Mouse (Mus musculus): ENCODE measurements at regions not wholly inside any gene's neighbourhood (a gene's known extent, or its start where the extent isn't known, plus 50 kb on each side); places are given as distances from the start of the nearest gene placed in this dataset.

DNA sequence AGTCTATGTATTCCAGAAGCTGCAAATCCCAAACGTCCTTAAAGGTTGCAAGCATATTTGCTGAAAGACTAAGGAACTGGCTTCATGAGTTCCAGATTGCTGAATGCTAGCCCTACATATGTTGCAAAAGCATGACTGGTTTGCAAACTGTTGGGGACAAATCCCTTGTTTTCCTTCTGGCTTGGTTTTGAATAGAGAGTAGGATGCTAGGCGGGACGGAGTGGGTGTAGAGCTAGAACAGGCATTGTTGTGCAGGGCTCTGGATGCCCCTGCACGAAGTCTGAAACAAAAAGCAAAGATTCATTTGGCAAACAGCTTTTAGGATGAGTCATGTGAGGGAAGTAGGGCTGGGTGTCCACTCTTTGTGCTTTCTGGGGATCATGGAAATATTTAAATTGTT lies 500.9 kb upstream of the Cnksr2 start:
- DNase-seq = peak; percentile 83

DNA sequence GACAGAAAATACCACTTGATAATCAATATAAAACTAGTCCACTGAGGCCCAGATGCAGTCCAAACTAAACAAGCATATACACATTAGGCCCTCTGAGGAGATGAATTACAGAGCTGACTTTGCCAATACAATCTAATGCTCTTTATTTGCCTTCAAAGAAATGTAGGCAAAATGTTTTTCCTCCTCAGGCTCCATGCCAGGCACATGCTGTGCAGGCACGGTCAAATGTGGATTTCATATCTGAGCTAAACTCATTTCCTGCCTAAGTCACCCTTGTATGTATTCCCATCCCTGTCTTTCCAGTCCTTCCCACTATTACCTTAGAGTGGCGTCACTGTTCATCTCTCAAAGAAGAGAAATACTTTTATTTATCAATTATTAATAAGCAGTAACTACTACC lies 534.8 kb upstream of the Cnksr2 start:
- no peak for DNase-seq

DNA sequence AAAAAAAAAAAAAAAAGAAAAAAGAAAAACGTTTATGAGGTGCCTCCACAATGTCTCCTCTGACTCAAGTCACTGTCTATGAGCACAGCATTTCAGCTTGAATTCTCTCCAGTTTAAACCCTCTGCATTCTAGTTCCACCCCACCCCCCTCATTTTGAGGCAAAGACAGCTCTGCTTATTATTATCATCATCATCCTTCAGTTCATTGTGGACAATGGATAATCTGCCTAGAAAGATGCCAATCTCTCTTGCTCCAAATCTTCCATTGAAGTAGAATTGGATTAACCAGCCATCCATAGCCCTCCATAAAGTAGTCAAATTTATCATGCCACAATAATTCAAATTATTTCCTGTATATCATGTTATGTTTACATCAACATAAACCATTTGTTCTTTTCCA lies 570.0 kb upstream of the Cnksr2 start:
- DNase-seq = no peak

DNA sequence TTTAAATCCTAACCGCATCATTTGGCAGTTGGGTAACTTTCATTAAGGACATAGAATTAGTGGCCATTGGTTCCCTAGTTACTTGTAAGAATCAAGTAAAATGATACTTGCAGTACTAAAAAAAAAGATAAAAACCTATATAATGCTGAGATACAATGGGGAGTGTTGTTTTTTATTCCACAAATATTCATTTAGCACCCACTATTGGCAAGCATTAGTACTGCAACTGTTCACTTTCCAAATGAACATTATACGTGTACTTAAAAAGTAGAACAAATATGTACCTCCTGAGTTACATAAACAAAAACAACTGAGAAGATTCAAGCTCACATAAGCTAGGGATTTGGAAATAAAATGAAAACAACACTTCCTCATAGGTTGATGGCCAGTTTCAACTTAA lies 570.5 kb upstream of the Cnksr2 start:
- DNase-seq = no peak

DNA sequence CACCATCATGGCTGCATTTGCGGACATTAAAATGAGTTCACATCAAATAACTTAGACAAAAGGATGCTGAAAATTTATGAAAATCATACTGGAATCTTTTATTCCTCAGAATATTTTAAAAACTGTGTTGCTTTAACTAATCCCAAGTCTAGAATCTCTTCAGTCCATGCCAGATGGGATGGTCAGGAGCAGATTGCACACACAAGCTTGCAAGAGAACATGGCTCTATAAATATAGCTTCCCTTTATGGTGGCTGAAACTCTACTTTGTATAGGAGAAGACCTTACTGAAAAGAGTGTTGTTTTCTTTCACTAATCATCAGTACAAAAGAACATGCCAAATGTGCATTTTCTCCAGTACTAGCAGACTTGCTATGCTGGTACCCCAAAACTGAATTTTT lies 570.9 kb upstream of the Cnksr2 start:
- peak; percentile 67 for DNase-seq

DNA sequence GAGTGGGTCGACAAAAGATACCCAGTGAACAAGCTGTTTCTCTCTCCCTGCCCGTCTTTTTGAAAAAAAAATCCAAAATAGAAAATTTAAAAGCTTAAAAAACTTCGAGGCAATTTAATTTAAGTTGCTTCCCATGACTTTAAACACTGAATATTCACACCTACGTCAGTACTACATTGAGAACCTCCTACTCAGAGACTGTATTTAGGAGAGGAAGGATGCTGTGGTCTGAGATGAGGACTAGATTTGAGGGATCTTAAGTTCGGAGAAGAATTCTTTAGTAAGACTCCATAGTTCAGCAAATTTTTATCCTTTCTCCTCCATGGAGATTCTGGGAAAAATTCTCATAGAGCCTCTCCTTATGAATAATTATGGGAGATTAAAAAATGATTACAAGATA lies 571.4 kb upstream of the Cnksr2 start:
- DNase-seq = peak; percentile 2

DNA sequence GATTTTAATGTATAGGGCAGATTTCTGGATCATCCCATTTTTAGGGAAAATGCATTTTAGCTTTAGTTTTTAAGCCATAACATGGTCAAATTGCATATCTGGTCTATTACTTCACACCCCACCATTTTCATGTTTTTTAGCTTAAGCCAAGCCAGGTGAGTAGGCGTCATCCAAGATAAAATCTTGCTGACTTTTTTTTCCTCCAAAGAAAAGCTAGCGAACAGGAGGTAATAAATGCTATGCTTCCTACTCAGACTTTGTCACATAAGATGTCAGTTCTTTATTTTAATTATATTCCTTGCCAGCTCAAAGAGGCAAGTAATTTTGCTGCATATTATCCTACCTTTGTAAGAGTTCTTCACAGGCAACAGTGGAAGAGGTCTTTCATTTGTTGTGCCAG lies 572.0 kb upstream of the Cnksr2 start:
- DNase-seq = no peak

DNA sequence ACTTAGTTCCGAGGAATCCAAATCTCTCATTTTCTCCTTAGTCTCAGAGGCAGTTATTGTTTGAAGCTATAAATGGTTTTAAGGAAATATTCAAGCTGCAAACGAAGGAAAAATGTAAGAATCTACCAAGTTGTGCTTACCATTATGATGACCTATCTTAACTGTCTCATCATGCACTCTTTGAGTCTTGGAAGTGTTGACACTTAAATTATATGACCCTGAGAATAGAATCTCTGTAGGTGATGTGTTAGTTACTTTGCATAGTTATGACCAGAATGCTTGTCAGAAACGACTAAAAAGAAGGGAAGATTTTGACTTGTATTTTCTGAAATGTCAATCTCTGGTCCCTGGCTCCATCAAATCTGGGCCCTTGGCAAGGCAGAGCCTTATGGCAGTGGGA lies 582.7 kb upstream of the Rps6ka3 start:
- DNase-seq = no peak

DNA sequence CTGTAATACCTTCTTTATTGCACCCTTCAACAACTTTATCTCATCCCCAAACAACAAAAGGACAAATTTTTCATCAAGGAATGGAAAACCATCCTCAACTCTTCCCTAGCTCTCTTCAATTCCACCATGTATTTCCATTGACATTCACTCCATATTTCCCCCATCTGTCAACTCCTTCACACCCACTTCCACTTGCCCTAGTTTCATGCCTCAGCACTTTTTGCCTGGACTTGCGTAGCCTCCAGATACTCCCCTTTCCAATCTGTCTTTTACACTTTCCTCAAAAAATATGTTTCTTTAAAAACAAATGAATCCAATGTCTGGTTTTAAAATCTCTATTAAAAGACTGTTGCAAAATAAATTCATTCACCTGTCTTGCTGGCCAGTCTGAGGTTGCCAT lies 577.7 kb upstream of the Rps6ka3 start:
- peak; percentile 8 for DNase-seq

DNA sequence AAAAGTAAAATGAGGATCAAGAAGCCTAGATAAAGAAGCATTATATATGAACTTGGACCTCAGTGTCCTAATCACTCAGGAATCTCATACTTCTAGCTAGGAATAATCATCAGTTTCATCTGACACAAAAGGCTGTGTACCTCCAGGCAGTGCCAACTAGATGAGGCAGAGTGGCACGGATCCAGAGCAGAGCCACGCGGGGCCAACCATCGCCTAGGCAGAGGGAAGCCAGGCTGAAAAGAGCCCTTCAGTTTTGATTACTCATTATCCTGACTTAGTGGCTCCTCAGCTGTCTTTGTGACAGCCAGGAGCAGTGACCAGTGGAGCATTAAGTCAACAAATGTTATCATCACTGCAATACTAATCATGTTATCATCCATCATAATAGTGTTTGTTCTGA lies 557.9 kb upstream of the Rps6ka3 start:
- DNase-seq = peak; percentile 24

DNA sequence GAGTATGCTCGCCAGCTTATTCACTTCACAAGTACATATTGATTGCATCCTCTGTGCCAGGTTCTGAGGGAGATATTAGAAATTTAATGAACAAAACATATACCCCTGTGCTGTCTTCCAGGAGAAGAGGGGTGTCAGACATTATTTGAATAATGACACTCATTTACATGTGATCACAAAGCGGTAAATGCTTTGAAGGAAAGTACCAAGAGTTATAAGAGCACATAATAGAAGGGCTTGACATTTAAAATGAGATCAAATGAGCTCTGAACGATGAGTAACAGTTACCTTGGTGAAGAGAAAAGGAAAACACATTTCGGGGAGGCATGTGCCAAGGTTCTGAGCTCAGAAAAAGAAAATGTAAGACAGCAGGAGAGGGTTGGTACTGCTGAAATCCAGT lies 553.9 kb upstream of the Rps6ka3 start:
- peak; percentile 5 for DNase-seq

DNA sequence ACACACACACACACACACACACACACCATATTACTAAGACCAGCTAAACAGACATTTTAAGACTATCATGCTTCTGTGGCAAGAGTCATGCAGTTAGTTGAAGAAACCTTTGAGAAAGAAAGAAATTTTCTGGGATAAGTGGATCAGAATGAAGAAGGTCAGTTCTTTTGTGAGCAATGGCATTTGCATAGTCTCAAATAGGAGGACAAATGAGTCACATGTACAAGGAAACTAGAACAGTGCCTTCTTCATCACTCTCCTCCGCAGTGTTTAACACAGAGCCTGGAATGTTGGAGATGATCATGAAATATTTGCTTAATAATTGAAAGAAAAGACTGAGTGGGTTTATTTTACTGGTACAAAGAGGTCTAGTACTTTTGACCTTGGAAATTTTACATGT lies 515.9 kb upstream of the Rps6ka3 start:
- no peak for DNase-seq

DNA sequence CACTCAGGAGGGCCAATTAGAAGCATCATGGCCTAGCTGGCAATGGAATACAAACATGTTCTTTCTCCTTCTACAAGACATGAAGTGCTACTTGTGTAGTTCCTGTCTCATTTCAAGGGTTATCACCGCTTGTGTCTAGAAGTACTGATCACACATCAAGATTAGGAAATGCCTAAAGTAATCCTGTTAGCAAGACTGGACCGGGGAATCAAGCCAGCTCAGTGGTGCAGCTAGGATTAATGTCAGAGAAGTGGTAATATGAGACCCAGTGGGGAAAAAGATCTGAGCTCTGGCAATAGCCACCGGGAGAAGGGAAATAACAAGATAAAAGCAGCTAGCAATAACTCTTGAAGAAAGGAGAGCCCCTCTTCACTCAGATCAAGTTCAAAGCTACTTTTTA lies 506.7 kb upstream of the Rps6ka3 start:
- DNase-seq = no peak

DNA sequence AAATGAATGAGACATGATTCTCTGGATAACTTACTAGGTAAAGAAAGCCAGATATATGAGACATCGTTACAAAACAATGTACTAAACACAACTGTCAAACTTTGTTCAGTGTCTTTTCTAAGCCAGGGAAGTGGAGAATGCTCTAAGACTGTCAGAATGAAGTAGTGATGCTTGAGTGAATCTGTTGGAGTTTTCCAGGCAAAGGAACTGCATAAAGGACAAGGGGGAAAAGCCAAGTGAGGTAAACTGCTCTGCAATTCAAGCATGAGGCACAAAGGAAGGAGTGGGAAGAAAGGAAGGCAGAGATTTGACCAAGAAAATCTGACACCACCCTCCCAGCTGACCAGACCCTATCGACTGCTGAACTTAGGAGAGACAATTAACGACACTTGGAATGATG lies 500.3 kb upstream of the Rps6ka3 start:
- DNase-seq = no peak

DNA sequence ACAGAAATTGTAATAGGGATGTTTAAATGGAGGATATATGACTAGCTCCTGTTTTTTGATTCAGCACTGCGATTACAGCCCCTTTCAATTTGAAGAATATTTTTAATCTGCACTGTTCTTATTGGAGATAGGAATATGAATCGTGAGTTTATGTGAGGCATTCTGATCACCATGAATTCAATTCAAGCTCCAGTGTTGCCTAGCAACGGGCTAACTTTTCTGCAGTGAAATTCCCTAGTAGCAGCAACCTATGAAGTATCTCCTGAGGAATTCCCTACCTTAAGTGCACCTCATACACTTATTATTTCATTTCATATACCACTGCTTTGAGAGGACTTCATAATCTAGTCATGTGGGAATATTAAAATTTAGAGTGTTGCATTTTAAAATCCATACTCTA lies 465.4 kb upstream of the Rps6ka3 start:
- peak; percentile 18 for DNase-seq

DNA sequence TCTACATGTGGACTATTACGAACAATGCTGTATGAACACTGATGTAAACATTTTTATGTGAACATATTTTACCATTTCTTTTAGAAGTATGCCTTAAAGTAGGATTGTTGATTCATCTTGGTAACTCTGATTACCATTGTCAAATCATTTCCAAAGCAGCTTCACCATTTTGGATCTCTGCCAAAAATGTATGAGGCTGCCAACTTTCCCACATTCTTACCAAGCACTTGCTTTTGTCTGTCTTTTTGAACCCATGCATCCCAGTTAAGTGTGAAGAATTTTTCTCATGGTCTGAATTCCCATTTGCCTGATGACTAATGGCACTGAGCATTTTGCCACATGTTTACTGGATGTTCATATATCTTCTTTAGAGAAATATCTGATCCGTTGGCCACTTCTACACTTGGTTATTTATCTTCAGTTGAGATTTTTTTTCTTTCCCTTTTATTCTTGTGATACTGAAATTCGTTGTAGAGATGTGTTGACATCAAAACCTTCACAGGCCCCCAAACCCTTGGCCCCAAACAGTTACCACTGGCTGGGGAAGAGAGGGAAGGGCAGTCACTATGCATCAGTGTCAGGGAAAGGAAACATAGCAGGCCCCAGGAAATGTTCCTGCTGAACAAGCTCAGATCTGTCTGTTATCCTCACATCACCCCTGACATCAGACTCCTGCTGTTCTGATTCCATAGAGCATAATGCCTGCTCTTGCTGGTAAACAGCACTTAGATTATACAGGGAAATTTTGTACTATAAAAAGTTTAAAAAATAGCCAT lies 464.2 kb upstream of the Rps6ka3 start:
- no peak for DNase-seq
